Mouse (Mus musculus): Measurements from ENCODE around the gene Exosc5.
A peak's percentile ranks its signal among the peaks of the same experiment; 100 is the strongest.

DNA sequence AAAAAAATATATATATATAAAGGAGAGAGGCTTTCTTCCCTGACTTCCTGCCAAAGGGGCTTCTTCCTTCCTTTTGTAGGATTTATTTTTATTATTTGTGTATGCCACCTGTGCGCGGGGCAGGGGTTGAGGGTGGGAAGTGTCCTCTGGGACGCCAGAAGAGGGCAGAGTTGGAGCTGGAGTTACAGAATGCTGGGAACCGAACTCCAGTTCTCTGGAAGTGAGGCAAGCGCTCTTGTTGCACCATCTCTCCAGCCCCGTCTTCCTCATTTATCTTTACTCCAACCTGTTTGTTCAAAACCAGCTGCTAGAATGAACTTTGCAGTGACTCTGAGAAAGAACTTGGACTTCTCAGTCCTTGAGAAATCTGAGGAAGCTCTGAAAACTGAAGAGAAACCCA is 21.0 kb downstream of the Exosc5 start:
- TF ChIP-seq MAFK (IDR thresholded peaks at IDR 0.05; ENCODE audit: insufficient replicate concordance, low read length) (no peak), TBP (conservative IDR thresholded peaks at IDR 0.05; ENCODE audit: low read depth, low read length) (no peak), BHLHE40 (IDR thresholded peaks at IDR 0.05; ENCODE audit: low read depth, low read length) (no peak), MAX (IDR thresholded peaks at IDR 0.05; ENCODE audit: low read length) (no peak), CTCF (conservative IDR thresholded peaks at IDR 0.05 in 1 of 2, IDR thresholded peaks at IDR 0.05 in 1 of 2; ENCODE audit: low read depth in 2 of 2, low read length in 2 of 2) (peak in 1 of 2 experiments; percentile 20; a peak in 2 of 4 replicates), E2F4 (IDR thresholded peaks at IDR 0.05; ENCODE audit: insufficient replicate concordance, low read depth, low read length) (no peak), POLR2A (IDR thresholded peaks at IDR 0.05; ENCODE audit: low read depth, low read length) (no peak), CHD2 (IDR thresholded peaks at IDR 0.05; ENCODE audit: low read length) (no peak), MXI1 (IDR thresholded peaks at IDR 0.05; ENCODE audit: low read depth, low read length) (no peak), IRF4 (IDR thresholded peaks at IDR 0.05; ENCODE audit: low read depth, low read length) (no peak), JUN (IDR thresholded peaks at IDR 0.05; ENCODE audit: insufficient read depth, low read depth, low read length) (no peak), CHD1 (IDR thresholded peaks at IDR 0.05; ENCODE audit: low read depth, low read length) (no peak)
